Mouse (Mus musculus): Measurements from ENCODE around the gene Gm42715. TPM values are rescaled to one million over a fixed set of nuclear protein-coding genes. Genes with fewer than 3 reads are reported as not detected.

Gm42715 gene
- polyA plus RNA-seq, 1 experiment from 2014 or later: 14.3 TPM

DNA sequence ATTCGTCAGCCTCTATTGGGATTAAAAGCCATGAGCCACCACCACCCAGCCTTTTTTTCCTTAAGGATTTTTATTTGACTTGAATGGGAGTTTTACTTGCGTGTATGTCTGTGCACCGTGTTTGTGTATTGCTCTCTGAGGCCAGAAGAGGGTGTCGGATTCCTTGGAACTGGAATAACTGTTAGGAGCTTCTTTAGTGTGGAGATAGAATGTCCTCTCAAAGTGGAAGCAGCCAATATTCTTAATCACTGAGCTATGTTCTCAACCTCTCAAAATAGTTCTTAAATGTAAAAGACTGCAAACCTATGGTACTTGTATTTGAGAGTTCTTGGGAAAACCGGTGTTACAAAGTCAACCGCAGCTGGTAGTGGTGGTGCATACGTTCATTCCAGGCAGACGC, 8.1 kb upstream of the Gm42715 start:
- no peaks in the 10 kb centered on the region for H3K27me3 ChIP-seq (replicated peaks)
- peak overlapping the region; percentile 72 for H3K4me2 ChIP-seq (replicated peaks)
- H3K4me3 ChIP-seq: peak overlapping the region; percentile 76
- peak overlapping the region; percentile 88; the same call in 1 of the 2 replicates for H3K9ac ChIP-seq
- peaks cover 18% of the 10 kb centered on the region for H3K4me1 ChIP-seq
- no peak overlapping the region for H3K27ac ChIP-seq
- ATAC-seq (ENCODE audit: low FRiP score, low read depth): no peak
- 41% methylated on average over 8 of the region's 8 CpGs for WGBS
- no peaks in the 10 kb centered on the region for H3K9me3 ChIP-seq
- H3K36me3 ChIP-seq: peaks cover 9% of the 10 kb centered on the region

DNA sequence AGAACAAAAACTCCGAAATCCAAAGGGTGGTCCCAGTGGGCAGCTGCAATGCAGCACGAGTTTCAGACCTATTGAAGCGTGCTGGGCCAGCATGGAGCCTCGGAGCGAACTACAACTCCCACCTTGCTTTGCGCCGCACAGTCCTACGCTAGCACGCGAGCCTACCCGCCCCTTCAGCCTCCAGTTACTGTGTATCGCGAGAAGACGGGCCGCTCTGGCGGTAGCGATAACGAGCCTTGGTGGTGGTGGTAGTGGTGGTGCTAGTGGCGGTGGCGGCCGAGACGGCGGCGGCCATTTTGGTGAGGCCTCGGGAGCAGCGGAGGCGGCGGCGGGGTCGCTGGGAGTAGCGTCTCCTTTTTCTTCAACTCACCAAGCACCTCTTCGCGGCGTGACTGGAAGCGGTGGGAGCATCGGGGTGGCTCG, 7.6 kb upstream of the Gm42715 start, which contains the start of gene Srcap:
TSS of gene Srcap (plus strand) at position 176 of the 423 bp plus-strand sequence.
- Histone ChIP-seq H3K36me3 (peaks cover 14% of the 10 kb centered on the region), H3K9me3 (no peaks in the 10 kb centered on the region), H3K4me2 (replicated peaks) (peak within 1 kb of the TSS; percentile 72), H3K9ac (peak within 1 kb of the TSS; percentile 88), H3K27me3 (replicated peaks) (no peaks in the 10 kb centered on the region), H3K4me1 (peaks cover 18% of the 10 kb centered on the region), H3K27ac (peak within 1 kb of the TSS; percentile 92), H3K4me3 (peak within 1 kb of the TSS; percentile 76)
- under 1% methylated on average over 37 of the region's 37 CpGs for WGBS
- peak; percentile 98 for ATAC-seq (ENCODE audit: low FRiP score, low read depth)

DNA sequence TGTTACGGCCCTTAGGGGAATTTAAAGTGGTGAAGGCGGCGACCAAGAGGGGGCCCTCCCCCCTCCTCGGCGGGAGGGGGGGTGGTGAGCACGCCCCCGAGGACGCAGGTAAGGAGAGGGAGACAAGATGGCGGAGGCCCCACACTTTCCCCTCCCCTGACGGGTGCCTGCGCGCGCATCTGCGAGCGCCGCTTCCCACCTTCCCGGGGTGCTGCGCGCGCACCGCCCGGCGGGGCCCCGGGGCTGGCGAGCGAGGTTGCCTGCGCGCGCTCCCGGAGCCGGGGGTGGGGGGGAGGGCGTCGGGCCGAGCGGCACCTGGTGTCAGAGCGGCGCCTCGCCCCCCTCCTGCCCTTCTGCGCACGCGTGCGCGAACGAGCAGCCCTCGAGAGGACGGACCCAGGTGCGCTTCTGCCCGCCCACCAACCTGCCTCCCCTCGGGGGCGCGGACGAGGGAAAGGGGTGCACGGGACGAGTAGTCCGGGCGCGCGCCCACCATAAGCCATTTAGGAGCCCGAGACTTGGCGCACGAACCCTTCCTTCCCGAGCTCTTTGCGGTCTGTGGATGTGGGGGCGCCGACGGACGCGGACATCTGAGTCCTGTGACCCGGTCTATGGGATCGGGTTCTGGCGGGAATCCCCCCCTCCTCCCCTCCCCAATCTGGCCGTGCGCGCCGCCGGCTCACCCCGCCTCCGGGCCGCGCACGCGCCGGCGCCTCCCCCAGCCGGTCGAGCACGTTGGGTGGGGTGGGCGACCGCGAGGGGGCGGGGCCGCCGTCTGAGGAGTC, 7.0 kb upstream of the Gm42715 start:
- Histone ChIP-seq H3K4me3 (peak overlapping the region; percentile 76), H3K36me3 (peaks cover 20% of the 10 kb centered on the region), H3K27me3 (replicated peaks) (no peaks in the 10 kb centered on the region), H3K4me1 (peaks cover 18% of the 10 kb centered on the region), H3K9ac (peak overlapping the region; percentile 88), H3K9me3 (no peaks in the 10 kb centered on the region), H3K27ac (peak overlapping the region; percentile 92), H3K4me2 (replicated peaks) (peak overlapping the region; percentile 72)
- whole genome bisulfite sequencing: under 1% methylated on average over 74 of the region's 93 CpGs
- peak; percentile 86 for ATAC-seq (ENCODE audit: low FRiP score, low read depth)

DNA sequence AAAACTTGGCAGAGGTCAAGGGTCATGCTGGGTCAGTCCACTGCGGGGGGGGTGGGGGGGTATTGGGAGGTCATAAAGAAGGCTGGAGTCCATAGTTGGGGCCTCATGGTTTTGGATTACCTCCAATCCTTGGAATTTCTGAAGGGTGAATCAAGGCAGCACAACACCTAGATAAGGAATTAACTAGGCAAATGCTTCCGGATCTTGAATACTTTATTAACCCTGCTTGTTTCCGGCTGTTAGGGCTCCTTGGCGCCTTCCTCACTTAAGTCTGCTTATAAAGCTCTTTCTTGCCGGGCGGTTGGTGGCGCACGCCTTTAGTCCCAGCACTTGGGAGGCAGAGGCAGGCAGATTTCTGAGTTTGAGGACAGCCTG, 6.4 kb upstream of the Gm42715 start:
- Histone ChIP-seq H3K36me3 (peaks cover 26% of the 10 kb centered on the region), H3K4me1 (peaks cover 18% of the 10 kb centered on the region), H3K27ac (peak overlapping the region; percentile 92), H3K9ac (peak overlapping the region; percentile 88), H3K4me2 (replicated peaks) (peak overlapping the region; percentile 72), H3K27me3 (replicated peaks) (no peaks in the 10 kb centered on the region), H3K4me3 (peak overlapping the region; percentile 76), H3K9me3 (no peaks in the 10 kb centered on the region)
- no peak for ATAC-seq (ENCODE audit: low FRiP score, low read depth)
- WGBS: 43% methylated on average over 8 of the region's 8 CpGs

DNA sequence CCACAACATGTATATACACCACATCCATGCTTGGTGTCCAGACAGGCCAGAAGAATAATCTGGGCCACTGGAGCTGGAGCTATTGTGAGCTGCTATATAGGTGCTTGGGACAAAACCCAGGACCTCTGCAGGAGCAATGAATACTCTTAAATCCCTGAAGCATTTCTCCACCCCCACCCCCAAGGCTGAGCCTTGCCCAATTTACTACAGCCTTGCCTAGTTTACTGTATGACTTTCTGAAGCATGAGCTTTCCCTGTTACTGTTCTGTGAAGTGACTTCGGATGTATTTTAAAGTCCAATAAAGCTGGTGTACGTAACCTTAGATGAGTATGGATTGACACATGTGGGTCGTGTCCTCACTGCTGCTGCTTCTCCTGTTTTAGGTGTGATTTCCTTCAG, 5.6 kb upstream of the Gm42715 start:
- Histone ChIP-seq H3K4me2 (replicated peaks) (peak overlapping the region; percentile 72), H3K4me1 (peaks cover 18% of the 10 kb centered on the region), H3K27ac (no peak overlapping the region), H3K9ac (peak overlapping the region; percentile 33; the same call in 1 of the 2 replicates), H3K4me3 (peak overlapping the region; percentile 76; the same call in 1 of the 2 replicates), H3K27me3 (replicated peaks) (no peaks in the 10 kb centered on the region), H3K36me3 (peaks cover 31% of the 10 kb centered on the region), H3K9me3 (no peaks in the 10 kb centered on the region)
- no peak for ATAC-seq (ENCODE audit: low FRiP score, low read depth)
- WGBS: 88% methylated on average over 3 of the region's 3 CpGs

DNA sequence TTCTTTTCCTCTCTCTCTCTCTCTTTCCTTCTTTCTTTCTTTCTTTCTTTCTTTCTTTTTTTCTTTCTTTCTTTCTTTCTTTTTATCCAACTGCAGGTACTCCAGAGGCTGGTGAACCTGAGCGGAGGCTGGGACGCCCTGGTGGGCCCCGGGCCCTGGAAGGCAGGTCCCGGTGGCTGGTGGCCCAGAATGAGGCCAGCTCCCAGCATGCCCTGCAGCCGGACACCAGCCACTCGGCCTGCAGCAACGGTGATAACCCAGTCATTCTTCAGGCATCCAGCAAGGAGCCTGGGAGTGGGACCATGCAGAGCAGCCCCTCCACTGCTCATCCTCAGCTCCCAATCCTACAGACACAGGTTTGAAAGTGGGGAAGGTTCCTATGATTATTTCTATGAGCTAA, 3.5 kb upstream of the Gm42715 start:
- Histone ChIP-seq H3K36me3 (peaks cover 47% of the 10 kb centered on the region), H3K4me3 (no peak overlapping the region), H3K9ac (no peak overlapping the region), H3K27me3 (replicated peaks) (no peaks in the 10 kb centered on the region), H3K9me3 (no peaks in the 10 kb centered on the region), H3K4me2 (replicated peaks) (no peak overlapping the region), H3K4me1 (peaks cover 18% of the 10 kb centered on the region), H3K27ac (no peak overlapping the region)
- 93% methylated on average over 7 of the region's 7 CpGs for WGBS
- ATAC-seq (ENCODE audit: low FRiP score, low read depth): no peak

DNA sequence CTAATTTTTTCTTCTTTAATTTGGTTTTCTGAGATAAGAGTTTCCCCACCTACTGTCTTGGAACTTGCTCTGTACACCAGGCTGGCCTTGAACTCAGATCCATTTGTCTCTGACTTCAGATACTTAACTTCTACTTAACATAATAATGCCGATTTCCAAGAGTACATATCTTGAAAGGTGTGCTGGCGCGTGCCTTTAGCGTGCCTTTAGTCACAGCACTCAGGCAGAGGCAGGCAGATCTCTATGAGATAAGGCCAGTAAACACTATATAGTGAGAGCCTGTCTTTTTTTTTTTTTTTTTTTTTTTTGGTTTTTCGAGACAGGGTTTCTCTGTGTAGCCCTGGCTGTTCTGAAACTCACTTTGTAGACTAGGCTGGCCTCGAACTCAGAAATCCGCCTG, 3.0 kb upstream of the Gm42715 start:
- WGBS: 96% methylated on average over 7 of the region's 7 CpGs
- no peak overlapping the region for H3K4me3 ChIP-seq
- no peak overlapping the region for H3K4me2 ChIP-seq (replicated peaks)
- no peak overlapping the region for H3K9ac ChIP-seq
- no peak overlapping the region for H3K27ac ChIP-seq
- no peaks in the 10 kb centered on the region for H3K9me3 ChIP-seq
- H3K27me3 ChIP-seq (replicated peaks): no peaks in the 10 kb centered on the region
- H3K36me3 ChIP-seq: peaks cover 52% of the 10 kb centered on the region
- ATAC-seq (ENCODE audit: low FRiP score, low read depth): no peak
- peaks cover 18% of the 10 kb centered on the region for H3K4me1 ChIP-seq

DNA sequence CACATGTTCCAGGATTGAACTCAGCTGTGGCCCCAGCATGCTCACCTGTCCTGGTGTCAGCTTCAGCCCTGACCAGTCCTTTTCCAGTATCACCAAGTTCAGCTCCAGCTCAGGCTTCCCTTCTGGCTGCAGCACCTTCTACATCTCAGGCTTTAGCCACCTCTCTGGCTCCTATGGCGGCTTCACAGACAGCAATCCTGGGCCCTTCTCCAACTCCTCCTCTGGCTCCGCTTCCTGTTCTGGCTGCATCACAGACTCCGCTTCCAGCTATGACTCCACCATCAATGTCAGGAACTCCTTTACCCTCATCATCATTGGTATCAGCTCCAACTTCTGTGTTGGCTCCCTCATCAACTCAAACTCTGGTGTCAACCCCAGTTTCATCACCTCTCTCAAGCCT, 22.3 kb downstream of the Gm42715 start:
- H3K27ac ChIP-seq: no peak overlapping the region
- ATAC-seq (ENCODE audit: low FRiP score, low read depth): no peak
- WGBS: 96% methylated on average over 3 of the region's 3 CpGs
- H3K9me3 ChIP-seq: no peaks in the 10 kb centered on the region
- H3K9ac ChIP-seq: no peak overlapping the region
- H3K4me3 ChIP-seq: no peak overlapping the region
- H3K27me3 ChIP-seq (replicated peaks): no peaks in the 10 kb centered on the region
- peaks cover 91% of the 10 kb centered on the region for H3K36me3 ChIP-seq
- H3K4me2 ChIP-seq (replicated peaks): no peak overlapping the region
- no peaks in the 10 kb centered on the region for H3K4me1 ChIP-seq

DNA sequence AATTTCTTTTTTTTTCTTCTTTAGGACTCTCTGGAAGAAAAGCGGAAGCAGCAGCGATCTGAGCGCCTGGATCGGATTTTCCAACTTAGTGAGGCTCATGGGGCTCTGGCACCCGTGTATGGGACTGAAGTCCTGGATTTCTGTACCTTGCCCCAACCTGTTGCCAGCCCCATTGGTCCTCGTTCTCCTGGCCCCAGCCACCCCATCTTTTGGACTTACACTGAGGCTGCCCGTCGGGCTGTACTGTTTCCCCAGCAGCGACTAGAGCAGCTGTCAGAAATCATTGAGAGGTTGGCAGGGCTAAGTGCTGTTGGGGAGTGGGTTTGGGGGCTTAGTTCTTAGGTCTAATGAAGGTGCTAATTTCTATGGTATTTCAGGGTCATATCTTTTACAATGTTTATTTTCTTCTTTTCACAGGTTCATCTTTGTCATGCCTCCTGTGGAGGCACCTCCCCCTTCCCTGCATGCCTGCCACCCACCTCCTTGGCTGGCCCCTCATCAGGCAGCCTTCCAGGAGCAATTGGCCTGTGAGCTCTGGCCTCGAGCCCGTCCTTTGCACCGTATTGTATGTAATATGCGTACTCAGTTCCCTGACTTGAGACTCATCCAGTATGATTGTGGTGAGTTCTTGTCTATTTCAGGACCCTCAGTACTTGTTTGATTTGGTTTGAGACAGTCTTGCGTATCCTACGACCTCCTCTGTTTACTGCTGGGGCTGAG, 29.9 kb downstream of the Gm42715 start:
- H3K27me3 ChIP-seq (replicated peaks): no peaks in the 10 kb centered on the region
- WGBS: 89% methylated on average over 15 of the region's 15 CpGs

DNA sequence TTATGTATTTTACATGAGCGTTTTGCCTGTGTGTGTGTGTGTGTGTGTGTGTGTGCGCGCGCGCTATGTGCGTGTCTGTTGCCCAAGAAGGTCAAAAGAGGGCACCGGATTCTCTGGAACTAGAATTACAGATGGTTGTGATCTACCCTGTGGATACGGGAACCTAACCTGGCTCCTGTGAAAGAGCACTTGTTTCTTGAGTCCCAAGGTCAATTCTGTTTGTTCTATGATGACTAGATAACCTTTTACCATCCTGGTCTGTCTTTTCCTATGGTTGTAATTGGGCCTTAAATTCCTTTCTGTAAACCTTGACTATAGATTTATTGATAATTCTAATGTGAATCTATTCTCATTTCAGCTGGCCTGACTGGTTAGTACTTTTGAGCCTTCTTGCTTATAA, 32.2 kb downstream of the Gm42715 start:
- Histone ChIP-seq H3K27me3 (replicated peaks) (no peaks in the 10 kb centered on the region), H3K9ac (no peak overlapping the region), H3K4me2 (replicated peaks) (no peak overlapping the region), H3K4me1 (no peaks in the 10 kb centered on the region), H3K27ac (no peak overlapping the region), H3K36me3 (peaks cover 74% of the 10 kb centered on the region), H3K4me3 (no peak overlapping the region), H3K9me3 (no peaks in the 10 kb centered on the region)
- ATAC-seq (ENCODE audit: low FRiP score, low read depth): no peak
- WGBS: 96% methylated on average over 8 of the region's 8 CpGs

More for the DNA sequence above, 29.9 kb downstream of the Gm42715 start:
- Histone ChIP-seq H3K4me2 (replicated peaks) (no peak overlapping the region), H3K4me3 (no peak overlapping the region), H3K9me3 (no peaks in the 10 kb centered on the region), H3K4me1 (no peaks in the 10 kb centered on the region), H3K9ac (no peak overlapping the region), H3K27ac (no peak overlapping the region), H3K36me3 (peaks cover 70% of the 10 kb centered on the region)
- no peak for ATAC-seq (ENCODE audit: low FRiP score, low read depth)

DNA sequence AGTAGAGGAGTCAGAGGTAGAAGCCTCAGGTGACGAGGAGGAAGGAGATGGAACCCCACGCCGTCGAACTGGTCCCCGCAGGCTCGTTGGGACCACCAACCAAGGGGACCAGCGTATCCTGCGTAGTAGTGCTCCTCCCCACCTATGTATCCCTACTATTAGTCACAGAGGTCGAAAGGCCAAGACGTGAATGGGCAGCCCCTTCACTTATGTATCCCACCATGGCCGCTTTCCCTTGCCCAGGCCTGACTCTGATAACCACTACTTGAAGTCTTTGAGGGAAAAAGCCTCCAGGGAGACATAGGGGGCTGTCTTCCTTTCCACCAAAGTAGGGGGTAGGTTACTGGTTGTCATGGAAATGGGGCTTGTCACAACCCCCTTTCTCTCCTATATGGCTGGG, 41.2 kb downstream of the Gm42715 start:
- no peak for ATAC-seq (ENCODE audit: low FRiP score, low read depth)
- no peak overlapping the region for H3K27ac ChIP-seq
- H3K4me1 ChIP-seq: no peaks in the 10 kb centered on the region
- no peak overlapping the region for H3K4me3 ChIP-seq
- H3K9ac ChIP-seq: no peak overlapping the region
- no peak overlapping the region for H3K4me2 ChIP-seq (replicated peaks)
- H3K9me3 ChIP-seq: no peaks in the 10 kb centered on the region
- 95% methylated on average over 11 of the region's 11 CpGs for WGBS
- peaks cover 71% of the 10 kb centered on the region for H3K36me3 ChIP-seq
- no peaks in the 10 kb centered on the region for H3K27me3 ChIP-seq (replicated peaks)

DNA sequence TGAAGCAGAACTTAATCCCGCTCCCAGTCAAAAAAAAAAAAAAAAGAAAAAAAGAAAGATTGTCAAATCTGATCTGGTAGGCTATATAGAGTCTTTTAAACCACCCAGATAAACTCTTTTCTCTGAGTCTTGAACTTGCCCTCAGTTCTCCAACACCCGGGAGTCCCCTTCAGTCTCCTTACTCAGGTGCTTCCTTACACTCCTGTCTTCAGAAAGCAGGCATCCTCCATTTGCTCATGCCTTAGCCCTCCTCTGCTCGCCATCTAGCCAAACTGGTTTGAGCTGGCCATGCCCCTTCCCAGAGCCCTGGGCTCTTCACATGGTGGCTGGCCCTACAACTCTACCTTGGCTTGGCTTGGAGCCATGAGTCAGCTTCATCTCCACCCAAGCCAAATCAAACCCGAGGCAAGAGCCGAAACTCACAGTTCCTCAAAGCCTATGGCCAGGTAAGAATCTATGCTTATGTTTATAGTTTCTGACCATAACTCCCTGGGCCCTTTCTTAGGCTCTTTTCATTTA, 42.0 kb downstream of the Gm42715 start, which contains the start of gene Tmem265:
TSS of gene Tmem265 (plus strand) at position 51 of the 519 bp plus-strand sequence.
- peaks cover 69% of the 10 kb centered on the region for H3K36me3 ChIP-seq
- no peak within 1 kb of the TSS for H3K4me3 ChIP-seq
- no peaks in the 10 kb centered on the region for H3K27me3 ChIP-seq (replicated peaks)
- 92% methylated on average over 5 of the region's 5 CpGs for WGBS
- no peak within 1 kb of the TSS for H3K4me2 ChIP-seq (replicated peaks)
- no peak within 1 kb of the TSS for H3K27ac ChIP-seq
- H3K4me1 ChIP-seq: no peaks in the 10 kb centered on the region
- no peak for ATAC-seq (ENCODE audit: low FRiP score, low read depth)
- H3K9ac ChIP-seq: no peak within 1 kb of the TSS
- H3K9me3 ChIP-seq: no peaks in the 10 kb centered on the region

Data from neural tube, embryonic 12.5 days (tissue).